Mouse (Mus musculus): ENCODE measurements around the gene Phrf1. TPM values are rescaled to one million over a fixed set of nuclear protein-coding genes. Genes with fewer than 3 reads are reported as not detected.

The Phrf1 gene
- total and polyA plus RNA-seq, 3 experiments: 66.1 to 1,029 (median 91.2) TPM

- no peak overlapping the region for H3K9ac ChIP-seq (ENCODE audit: control insufficient read depth, low read depth, low read length, poor library complexity, severe bottlenecking)
- TF ChIP-seq MAZ (IDR thresholded peaks at IDR 0.05; ENCODE audit: low read depth, low read length): no peak
- 0 out of 2 replicates have a peak, but pooled peaks have one; percentile 26 for TF ChIP-seq POLR2AphosphoS2 (IDR thresholded peaks at IDR 0.05; ENCODE audit: low read length)
- no peaks in the 10 kb centered on the region for H3K27me3 ChIP-seq (ENCODE audit: control insufficient read depth in 1 of 2, insufficient read depth in 2 of 2, low read length in 2 of 2)
- H3K79me2 ChIP-seq (ENCODE audit: control insufficient read depth, insufficient read depth, low read length, poor library complexity): peaks cover 12% of the 10 kb centered on the region
- DNase-seq (ENCODE audit: low read depth, low spot score): no peak
- peaks cover 2% of the 10 kb centered on the region in 2 experiments; a peak in 3 of 4 replicates for H3K36me3 ChIP-seq (ENCODE audit: control insufficient read depth in 1 of 2, insufficient read depth in 2 of 2, low read length in 2 of 2)
- H3K27ac ChIP-seq (ENCODE audit: control insufficient read depth, low read depth, low read length): no peak overlapping the region
- H3K4me1 ChIP-seq (ENCODE audit: control insufficient read depth in 1 of 2, insufficient read depth in 2 of 2, low read length in 2 of 2): peaks cover 0 to 4% of the 10 kb centered on the region in 2 experiments; a peak in 1 of 4 replicates
- H3K4me3 ChIP-seq (ENCODE audit: control insufficient read depth in 1 of 2, insufficient read depth in 1 of 2, low read depth in 2 of 2, low read length in 2 of 2): no peak overlapping the region
- H3K9me3 ChIP-seq (replicated peaks; ENCODE audit: insufficient read depth, low read length): no peaks in the 10 kb centered on the region
Observed at GRCm38 (mm10) chr7:141188733-141189132, 39.9 kb upstream of the Phrf1 start.

GRCm38 (mm10) chr7:141190220-141190619 lies 38.4 kb upstream of the Phrf1 start:
- Histone ChIP-seq H3K4me1 (ENCODE audit: control insufficient read depth in 1 of 2, insufficient read depth in 2 of 2, low read length in 2 of 2) (peaks cover 0 to 7% of the 10 kb centered on the region in 2 experiments; a peak in 2 of 4 replicates), H3K27me3 (ENCODE audit: control insufficient read depth in 1 of 2, insufficient read depth in 2 of 2, low read length in 2 of 2) (no peaks in the 10 kb centered on the region), H3K27ac (ENCODE audit: control insufficient read depth, low read depth, low read length) (no peak overlapping the region), H3K9me3 (replicated peaks; ENCODE audit: insufficient read depth, low read length) (no peaks in the 10 kb centered on the region), H3K79me2 (ENCODE audit: control insufficient read depth, insufficient read depth, low read length, poor library complexity) (peaks cover 12% of the 10 kb centered on the region), H3K9ac (ENCODE audit: control insufficient read depth, low read depth, low read length, poor library complexity, severe bottlenecking) (no peak overlapping the region), H3K36me3 (ENCODE audit: control insufficient read depth in 1 of 2, insufficient read depth in 2 of 2, low read length in 2 of 2) (peaks cover 2 to 4% of the 10 kb centered on the region in 2 experiments; a peak in 3 of 4 replicates), H3K4me3 (ENCODE audit: control insufficient read depth in 1 of 2, insufficient read depth in 1 of 2, low read depth in 2 of 2, low read length in 2 of 2) (no peak overlapping the region)
- DNase-seq (ENCODE audit: low read depth, low spot score): no peak
- no peak for TF ChIP-seq ETS1 (IDR thresholded peaks at IDR 0.05; ENCODE audit: low read depth, low read length)

- no peak overlapping the region for H3K9ac ChIP-seq (ENCODE audit: control insufficient read depth, low read depth, low read length, poor library complexity, severe bottlenecking)
- peaks cover 12% of the 10 kb centered on the region for H3K79me2 ChIP-seq (ENCODE audit: control insufficient read depth, insufficient read depth, low read length, poor library complexity)
- no peak overlapping the region for H3K27ac ChIP-seq (ENCODE audit: control insufficient read depth, low read depth, low read length)
- TF ChIP-seq RAD21 (IDR thresholded peaks at IDR 0.05; ENCODE audit: low read depth, low read length) (no peak), TCF12 (IDR thresholded peaks at IDR 0.05; ENCODE audit: low read depth, low read length) (no peak), CHD1 (IDR thresholded peaks at IDR 0.05; ENCODE audit: low read depth, low read length) (no peak), MEF2A (IDR thresholded peaks at IDR 0.05; ENCODE audit: extremely low read depth, insufficient replicate concordance, low read depth, low read length, poor library complexity, severe bottlenecking) (no peak), TBP (IDR thresholded peaks at IDR 0.05; ENCODE audit: low read depth, low read length) (no peak), HCFC1 (IDR thresholded peaks at IDR 0.05; ENCODE audit: low read depth, low read length) (no peak), GATA1 (IDR thresholded peaks at IDR 0.05; ENCODE audit: low read depth, low read length) (no peak), ZC3H11A (IDR thresholded peaks at IDR 0.05; ENCODE audit: low read depth, low read length) (no peak), NELFE (IDR thresholded peaks at IDR 0.05; ENCODE audit: low read depth, low read length) (no peak), GABPA (IDR thresholded peaks at IDR 0.05; ENCODE audit: low read depth, low read length) (no peak), ZKSCAN1 (IDR thresholded peaks at IDR 0.05; ENCODE audit: low read depth, low read length) (no peak), POLR2AphosphoS2 (IDR thresholded peaks at IDR 0.05; ENCODE audit: low read length) (no peak), POLR2AphosphoS5 (IDR thresholded peaks at IDR 0.05; ENCODE audit: borderline replicate concordance, low read depth, low read length) (no peak), BHLHE40 (IDR thresholded peaks at IDR 0.05; ENCODE audit: borderline replicate concordance, low read depth, low read length) (no peak), USF2 (IDR thresholded peaks at IDR 0.05; ENCODE audit: borderline replicate concordance in 1 of 2, insufficient read depth in 1 of 2, low read depth in 1 of 2, low read length in 2 of 2) (no peak), USF1 (IDR thresholded peaks at IDR 0.05; ENCODE audit: low read depth, low read length) (no peak), NRF1 (IDR thresholded peaks at IDR 0.05; ENCODE audit: insufficient read depth, low read depth, low read length, poor library complexity, severe bottlenecking) (no peak), POLR2A (IDR thresholded peaks at IDR 0.05; ENCODE audit: control insufficient read depth in 1 of 2, insufficient read depth in 1 of 2, low read depth in 1 of 2, low read length in 2 of 2, poor library complexity in 1 of 2) (no peak), MAFK (IDR thresholded peaks at IDR 0.05; ENCODE audit: borderline replicate concordance, low read depth, low read length) (no peak), CTCF (IDR thresholded peaks at IDR 0.05 in 2 of 3, conservative IDR thresholded peaks at IDR 0.05 in 1 of 3; ENCODE audit: control insufficient read depth in 1 of 3, insufficient read depth in 1 of 3, low read depth in 2 of 3, low read length in 3 of 3, poor library complexity in 1 of 3, severe bottlenecking in 1 of 3) (no peak)
- H3K27me3 ChIP-seq (ENCODE audit: control insufficient read depth in 1 of 2, insufficient read depth in 2 of 2, low read length in 2 of 2): no peaks in the 10 kb centered on the region
- H3K9me3 ChIP-seq (replicated peaks; ENCODE audit: insufficient read depth, low read length): no peaks in the 10 kb centered on the region
- no peak overlapping the region for H3K4me3 ChIP-seq (ENCODE audit: control insufficient read depth in 1 of 2, insufficient read depth in 1 of 2, low read depth in 2 of 2, low read length in 2 of 2)
- H3K4me1 ChIP-seq (ENCODE audit: control insufficient read depth in 1 of 2, insufficient read depth in 2 of 2, low read length in 2 of 2): peaks cover under 1 to 15% of the 10 kb centered on the region in 2 experiments; a peak in 3 of 4 replicates
- no peak for DNase-seq (ENCODE audit: low read depth, low spot score)
- H3K36me3 ChIP-seq (ENCODE audit: control insufficient read depth in 1 of 2, insufficient read depth in 2 of 2, low read length in 2 of 2): peaks cover 2 to 8% of the 10 kb centered on the region in 2 experiments; a peak in 3 of 4 replicates
Observed at GRCm38 (mm10) chr7:141191036-141191435, 37.5 kb upstream of the Phrf1 start.

Data from MEL (cell line).